Mouse (Mus musculus) hindbrain, embryonic 16.5 days (tissue): ENCODE results near the gene Taf4. TPM values are rescaled to one million over a fixed set of nuclear protein-coding genes. Genes with fewer than 3 reads are reported as not detected.

ENCODE experiments used
- ATAC-seq: fragments of 200-750 bp; cut with Nextera tagmentation; 2 replicates; pipeline ENCODE4 v1.8.0; 2017; ENCODE audit warnings: moderate TSS enrichment, moderate library complexity
- H3K27ac ChIP-seq: fragments of 300-500 bp; sonication (generic); 2 replicates; pipeline ENCODE4 v1.5.1; 2014; ENCODE audit warnings: low read depth, mild to moderate bottlenecking, control low read depth, low read length, moderate library complexity
- H3K27me3 ChIP-seq: fragments of 300-500 bp; sonication (generic); replicated peaks from 2 replicates; pipeline ENCODE4 v1.6.1; 2014; ENCODE audit warnings: low read length; ENCODE audit not compliant: control insufficient read depth, insufficient read depth
- H3K36me3 ChIP-seq: fragments of 300-500 bp; sonication (generic); 2 replicates; pipeline ENCODE4 v1.6.1; 2014; ENCODE audit warnings: mild to moderate bottlenecking, low read length, moderate library complexity, mixed read lengths; ENCODE audit not compliant: control insufficient read depth, insufficient read depth
- H3K4me1 ChIP-seq: fragments of 300-500 bp; sonication (generic); 2 replicates; pipeline ENCODE4 v1.6.1; 2014; ENCODE audit warnings: low read depth, low read length; ENCODE audit not compliant: control insufficient read depth, insufficient read depth
- H3K4me2 ChIP-seq: fragments of 300-500 bp; sonication (generic); 2 replicates; pipeline ENCODE4 v1.6.1; 2014; ENCODE audit warnings: mild to moderate bottlenecking, low read length, control low read depth, moderate library complexity
- H3K4me3 ChIP-seq: fragments of 300-500 bp; sonication (generic); 2 replicates; pipeline ENCODE4 v1.5.1; 2014; ENCODE audit warnings: mild to moderate bottlenecking, low read length, control low read depth, moderate library complexity
- H3K9ac ChIP-seq: fragments of 300-500 bp; sonication (generic); 2 replicates; pipeline ENCODE4 v1.6.1; 2014; ENCODE audit warnings: low read depth, mild to moderate bottlenecking, control low read depth, low read length, moderate library complexity
- H3K9me3 ChIP-seq: fragments of 300-500 bp; sonication (generic); 2 replicates; pipeline ENCODE4 v1.6.1; 2014; ENCODE audit warnings: mild to moderate bottlenecking, low read length, moderate library complexity; ENCODE audit not compliant: control insufficient read depth
- WGBS: fragments of 180-500 bp; shearing (Covaris S2); extraction: QIAGEN DNeasy Blood & Tissue Kit; methylation state at CpG from one replicate; pipeline ENCODE4 v1.1.7; 2014; 5-methylcytosine and 5-hydroxymethylcytosine counted together
- polyA plus RNA-seq: library from polyadenylated mRNA; unstranded; fragments of >200 nt; fragmentation: Nextera tagmentation; extraction: Ambion mirVana; gene quantifications from 2 replicates; pipeline ENCODE4 v1.2.1, GENCODE M21; 2015

Taf4 gene
- polyA plus RNA-seq, 1 experiment from 2014 or later: 2.8 TPM

- no peak overlapping the region for H3K9ac ChIP-seq
- H3K4me2 ChIP-seq: no peak overlapping the region
- no peaks in the 10 kb centered on the region for H3K9me3 ChIP-seq
- H3K27me3 ChIP-seq: no peaks in the 10 kb centered on the region
- 83% methylated on average over 6 of the region's 6 CpGs for WGBS
- ATAC-seq: no peak
- no peaks in the 10 kb centered on the region for H3K36me3 ChIP-seq
- H3K4me1 ChIP-seq: peaks cover 6% of the 10 kb centered on the region; the same call in 1 of the 2 replicates
- H3K27ac ChIP-seq: no peak overlapping the region
- no peak overlapping the region for H3K4me3 ChIP-seq
Measured at GRCm38 (mm10) chr2:179960327-179960726, 16.1 kb downstream of the Taf4 start.

- Histone ChIP-seq H3K9ac (no peak overlapping the region), H3K9me3 (no peaks in the 10 kb centered on the region), H3K27me3 (no peaks in the 10 kb centered on the region), H3K27ac (no peak overlapping the region), H3K4me2 (no peak overlapping the region), H3K4me1 (peaks cover 6% of the 10 kb centered on the region; the same call in 1 of the 2 replicates), H3K4me3 (no peak overlapping the region), H3K36me3 (no peaks in the 10 kb centered on the region)
- WGBS: 49% methylated on average over 3 of the region's 3 CpGs
- ATAC-seq: no peak
Measured at GRCm38 (mm10) chr2:179959391-179959790, 17.1 kb downstream of the Taf4 start.

GRCm38 (mm10) chr2:179951542-179952524 is 24.6 kb downstream of the Taf4 start:
- Histone ChIP-seq H3K4me3 (no peak overlapping the region), H3K4me2 (no peak overlapping the region), H3K27ac (no peak overlapping the region), H3K4me1 (peaks cover 5% of the 10 kb centered on the region), H3K9ac (no peak overlapping the region), H3K27me3 (no peaks in the 10 kb centered on the region), H3K9me3 (no peaks in the 10 kb centered on the region), H3K36me3 (no peaks in the 10 kb centered on the region)
- WGBS: 67% methylated on average over 14 of the region's 14 CpGs
- no peak for ATAC-seq

DNA sequence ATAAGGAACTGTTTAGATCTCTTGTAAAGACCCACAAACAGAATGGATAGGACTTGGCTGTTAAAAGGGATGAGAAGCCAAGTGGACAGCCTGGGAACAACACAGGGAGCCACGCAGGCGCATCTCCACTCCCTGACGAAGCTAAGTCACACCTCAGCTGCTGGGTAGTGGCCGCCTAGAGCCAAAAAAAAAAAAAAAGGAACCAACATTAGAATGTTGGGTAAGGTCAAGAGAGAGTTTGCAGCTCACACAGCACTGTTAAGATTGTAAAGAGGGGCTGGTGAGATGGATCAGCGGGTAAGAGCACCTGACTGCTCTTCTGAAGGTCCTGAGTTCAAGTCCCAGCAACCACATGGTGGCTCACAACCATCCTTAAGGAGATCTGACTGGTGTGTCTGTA is 27.6 kb downstream of the Taf4 start:
- no peak for ATAC-seq
- 85% methylated on average over 5 of the region's 5 CpGs for WGBS

DNA sequence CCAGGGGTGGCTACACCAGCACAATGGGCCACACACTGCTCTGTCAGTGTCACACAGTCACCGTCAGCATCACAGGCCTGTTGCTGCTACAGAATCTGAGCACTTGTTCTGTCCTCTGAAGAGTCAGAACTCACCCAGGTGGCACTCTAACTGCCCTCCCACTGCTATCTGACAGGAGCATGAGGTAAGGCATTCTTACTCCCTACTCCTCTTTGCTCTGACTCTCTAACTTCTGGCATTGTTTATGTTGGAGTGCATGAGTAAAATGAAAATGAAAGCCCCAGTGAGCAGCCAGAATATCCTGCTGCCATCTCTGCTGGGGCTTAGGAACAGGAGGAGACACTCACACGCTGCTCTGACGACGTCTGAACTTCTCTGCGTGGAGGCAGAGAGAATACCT is 28.8 kb downstream of the Taf4 start:
- ATAC-seq: no peak
- H3K27ac ChIP-seq: no peak overlapping the region
- H3K9ac ChIP-seq: no peak overlapping the region

More for the DNA sequence above, 27.6 kb downstream of the Taf4 start:
- H3K9ac ChIP-seq: no peak overlapping the region
- no peak overlapping the region for H3K4me2 ChIP-seq
- H3K9me3 ChIP-seq: no peaks in the 10 kb centered on the region
- H3K27ac ChIP-seq: no peak overlapping the region
- peaks cover 5% of the 10 kb centered on the region for H3K4me1 ChIP-seq
- H3K36me3 ChIP-seq: no peaks in the 10 kb centered on the region
- H3K27me3 ChIP-seq: no peaks in the 10 kb centered on the region
- H3K4me3 ChIP-seq: no peak overlapping the region

DNA sequence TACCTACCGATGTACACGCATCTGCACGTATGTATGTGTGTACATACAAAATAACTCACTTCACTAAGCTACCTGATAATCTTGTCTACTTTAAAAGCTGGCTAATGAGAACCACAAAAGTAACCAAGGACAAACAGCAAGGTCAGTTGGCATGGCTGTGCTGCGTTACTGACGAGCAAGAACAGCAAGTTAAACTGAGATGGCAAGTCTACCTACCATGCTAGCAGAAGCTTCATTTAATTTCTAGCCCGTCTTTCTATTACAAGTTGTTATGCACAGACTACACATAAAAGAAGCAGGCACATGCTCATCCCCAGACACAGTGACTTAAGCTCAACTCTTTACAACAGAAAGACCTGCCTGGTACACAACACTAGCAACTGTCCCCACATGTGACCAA is 29.9 kb downstream of the Taf4 start:
- no peaks in the 10 kb centered on the region for H3K9me3 ChIP-seq
- H3K36me3 ChIP-seq: no peaks in the 10 kb centered on the region
- no peaks in the 10 kb centered on the region for H3K27me3 ChIP-seq
- no peak overlapping the region for H3K4me2 ChIP-seq
- WGBS: 86% methylated on average over 6 of the region's 6 CpGs
- no peak overlapping the region for H3K4me3 ChIP-seq
- H3K27ac ChIP-seq: no peak overlapping the region
- peaks cover 5% of the 10 kb centered on the region for H3K4me1 ChIP-seq
- no peak overlapping the region for H3K9ac ChIP-seq
- no peak for ATAC-seq

More for the DNA sequence above, 28.8 kb downstream of the Taf4 start:
- 44% methylated on average over 5 of the region's 5 CpGs for WGBS
- H3K4me3 ChIP-seq: no peak overlapping the region
- no peaks in the 10 kb centered on the region for H3K9me3 ChIP-seq
- H3K4me1 ChIP-seq: peaks cover 5% of the 10 kb centered on the region
- no peaks in the 10 kb centered on the region for H3K36me3 ChIP-seq
- H3K27me3 ChIP-seq: no peaks in the 10 kb centered on the region
- no peak overlapping the region for H3K4me2 ChIP-seq

DNA sequence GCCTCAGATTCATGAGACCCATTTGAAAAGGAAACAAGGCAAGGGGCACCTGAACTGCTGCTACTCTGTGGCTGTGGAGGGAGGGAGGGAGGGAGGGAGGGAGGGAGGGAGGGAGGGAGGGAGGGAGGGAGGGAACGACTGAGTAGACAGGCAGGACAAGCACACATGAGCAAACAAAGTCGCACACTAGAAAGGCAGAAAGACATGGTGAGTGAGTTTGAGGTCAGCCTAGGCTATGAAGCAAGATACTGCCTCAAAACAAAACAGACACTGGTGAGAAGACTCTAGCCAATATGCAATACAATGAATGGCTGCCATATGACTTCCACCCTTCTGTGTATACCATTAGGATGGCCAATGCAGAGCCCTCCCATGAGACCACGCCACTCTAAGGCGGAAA is 31.4 kb downstream of the Taf4 start:
- Histone ChIP-seq H3K36me3 (no peaks in the 10 kb centered on the region), H3K9ac (no peak overlapping the region), H3K4me2 (no peak overlapping the region), H3K27me3 (no peaks in the 10 kb centered on the region), H3K4me1 (peaks cover 7% of the 10 kb centered on the region), H3K4me3 (no peak overlapping the region), H3K27ac (no peak overlapping the region), H3K9me3 (no peaks in the 10 kb centered on the region)
- WGBS: 28% methylated on average over 4 of the region's 4 CpGs
- ATAC-seq: no peak

GRCm38 (mm10) chr2:179941696-179942095 is 34.8 kb downstream of the Taf4 start:
- Histone ChIP-seq H3K9ac (no peak overlapping the region), H3K9me3 (no peaks in the 10 kb centered on the region), H3K4me2 (no peak overlapping the region), H3K27me3 (no peaks in the 10 kb centered on the region), H3K36me3 (no peaks in the 10 kb centered on the region), H3K4me1 (peaks cover 2% of the 10 kb centered on the region), H3K27ac (no peak overlapping the region), H3K4me3 (no peak overlapping the region)
- 70% methylated on average over 1 of the region's 1 CpGs for WGBS
- ATAC-seq: no peak

GRCm38 (mm10) chr2:179937091-179937490 is 39.4 kb downstream of the Taf4 start:
- peaks cover 2% of the 10 kb centered on the region; the same call in 1 of the 2 replicates for H3K4me1 ChIP-seq
- no peaks in the 10 kb centered on the region for H3K27me3 ChIP-seq
- 0 out of 2 replicates have a peak, but pooled peaks cover 2% of the 10 kb centered on the region for H3K36me3 ChIP-seq
- H3K4me2 ChIP-seq: no peak overlapping the region
- no peak for ATAC-seq
- no peak overlapping the region for H3K27ac ChIP-seq
- H3K9me3 ChIP-seq: no peaks in the 10 kb centered on the region
- 80% methylated on average over 4 of the region's 4 CpGs for WGBS
- H3K9ac ChIP-seq: no peak overlapping the region
- H3K4me3 ChIP-seq: no peak overlapping the region
